Mouse (Mus musculus): ENCODE results near the gene Rtcb. TPM values are rescaled to one million over a fixed set of nuclear protein-coding genes. Genes with fewer than 3 reads are reported as not detected.

Gene Rtcb
- 183 and 187 TPM in 2 replicates for polyA plus RNA-seq (2015; fragmentation: Nextera tagmentation; extraction: Ambion mirVana)

- Histone ChIP-seq H3K4me3 (peak within 1 kb of the TSS; percentile 87), H3K9ac (peak within 1 kb of the TSS; percentile 82), H3K4me2 (peak within 1 kb of the TSS; percentile 69), H3K9me3 (no peaks in the 10 kb centered on the region), H3K4me1 (peaks cover 4% of the 10 kb centered on the region; the same call in 1 of the 2 replicates), H3K27me3 (no peaks in the 10 kb centered on the region), H3K27ac (peak within 1 kb of the TSS; percentile 82), H3K36me3 (peaks cover 26% of the 10 kb centered on the region)
- WGBS: under 1% methylated on average over 38 of the region's 38 CpGs
- peak; percentile 84 for ATAC-seq (ENCODE audit: insufficient number of reproducible peaks, low FRiP score, low TSS enrichment, low read depth)
These were observed at the start of gene Rtcb for GRCm38 (mm10) chr10:85957464-85957950. Gene Rtcb, minus strand, starts transcription at chr10:85957823.

DNA sequence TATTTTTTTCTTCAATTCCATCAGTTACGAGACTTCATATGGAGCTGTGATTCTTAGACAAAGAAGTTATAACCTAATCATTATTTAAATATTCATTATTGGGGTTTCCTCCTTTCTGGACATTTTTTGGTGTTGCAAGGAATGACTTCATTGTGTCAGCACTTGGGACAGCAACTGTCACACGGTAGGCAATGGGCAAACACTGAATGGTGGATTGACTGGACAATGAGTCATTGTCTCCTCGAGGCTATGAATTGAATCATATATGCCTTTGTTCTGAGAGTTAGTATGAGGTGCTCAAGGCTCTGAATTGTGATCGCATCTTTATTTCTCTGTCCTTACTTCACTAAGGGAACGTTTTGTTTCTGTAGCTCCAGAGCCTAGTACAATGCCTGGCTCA, 48.8 kb upstream of the Rtcb start:
- no peak overlapping the region for H3K9ac ChIP-seq
- no peaks in the 10 kb centered on the region for H3K36me3 ChIP-seq
- no peaks in the 10 kb centered on the region for H3K4me1 ChIP-seq
- H3K4me2 ChIP-seq: no peak overlapping the region
- H3K9me3 ChIP-seq: no peaks in the 10 kb centered on the region
- 78% methylated on average over 5 of the region's 5 CpGs for WGBS
- no peak overlapping the region for H3K27ac ChIP-seq
- no peak for ATAC-seq (ENCODE audit: insufficient number of reproducible peaks, low FRiP score, low TSS enrichment, low read depth)
- H3K4me3 ChIP-seq: no peak overlapping the region
- no peaks in the 10 kb centered on the region for H3K27me3 ChIP-seq

DNA sequence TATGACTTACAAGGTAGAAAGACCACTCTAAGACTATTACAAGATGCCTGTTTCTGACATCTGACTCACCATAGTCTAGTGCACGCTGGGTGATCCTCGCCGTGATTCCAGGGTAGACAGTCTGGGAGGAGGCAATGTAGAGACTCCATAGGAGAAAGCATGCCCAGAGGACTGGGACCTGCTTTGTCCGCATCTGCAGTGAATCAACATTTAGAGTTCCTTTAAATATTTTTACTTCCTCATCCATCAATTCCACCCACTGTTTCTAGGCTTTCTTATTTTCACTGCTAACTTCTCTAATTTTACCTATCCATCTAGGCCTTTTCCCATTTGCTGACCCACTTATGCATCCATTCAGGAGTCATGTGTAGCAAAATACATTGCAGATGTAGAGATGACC, 42.8 kb upstream of the Rtcb start:
- Histone ChIP-seq H3K36me3 (no peaks in the 10 kb centered on the region), H3K4me3 (no peak overlapping the region), H3K4me2 (no peak overlapping the region), H3K27ac (no peak overlapping the region), H3K9me3 (no peaks in the 10 kb centered on the region), H3K27me3 (no peaks in the 10 kb centered on the region), H3K9ac (no peak overlapping the region), H3K4me1 (no peaks in the 10 kb centered on the region)
- WGBS: 92% methylated on average over 4 of the region's 4 CpGs
- no peak for ATAC-seq (ENCODE audit: insufficient number of reproducible peaks, low FRiP score, low TSS enrichment, low read depth)

DNA sequence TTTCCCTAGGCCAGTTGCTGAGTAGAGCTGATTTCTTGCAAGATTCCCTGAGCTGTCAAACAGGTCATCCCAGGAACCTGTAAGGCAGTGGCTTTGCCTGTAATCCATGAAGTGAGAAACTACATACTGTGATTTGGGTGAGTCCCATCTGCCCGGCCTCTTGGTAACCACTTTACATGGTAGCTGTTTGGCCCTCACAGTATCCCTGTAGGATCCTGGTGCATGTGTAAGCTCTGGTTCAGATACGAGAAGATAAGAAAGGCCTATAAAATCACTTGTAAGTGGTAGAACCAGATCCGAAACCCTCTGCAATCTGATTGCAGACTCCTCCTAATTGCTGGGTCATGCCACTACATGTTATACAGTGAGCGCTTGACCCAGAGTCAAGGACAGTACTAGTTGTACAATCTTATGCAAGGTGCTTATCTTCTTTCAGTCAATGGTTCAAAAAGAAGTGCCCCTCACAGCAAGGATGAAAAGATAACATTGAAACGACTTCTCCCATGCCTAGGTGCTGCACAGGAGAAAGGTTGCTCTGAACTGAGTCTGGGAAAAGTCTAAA, 37.0 kb upstream of the Rtcb start:
- ATAC-seq (ENCODE audit: insufficient number of reproducible peaks, low FRiP score, low TSS enrichment, low read depth): no peak
- H3K27me3 ChIP-seq: no peaks in the 10 kb centered on the region
- no peak overlapping the region for H3K4me2 ChIP-seq
- H3K4me1 ChIP-seq: no peaks in the 10 kb centered on the region
- no peak overlapping the region for H3K9ac ChIP-seq
- no peaks in the 10 kb centered on the region for H3K9me3 ChIP-seq
- 60% methylated on average over 5 of the region's 5 CpGs for WGBS
- H3K27ac ChIP-seq: no peak overlapping the region
- H3K36me3 ChIP-seq: no peaks in the 10 kb centered on the region
- no peak overlapping the region for H3K4me3 ChIP-seq

GRCm38 (mm10) chr10:85993836-85994235, 36.2 kb upstream of the Rtcb start:
- Histone ChIP-seq H3K4me2 (no peak overlapping the region), H3K27ac (no peak overlapping the region), H3K9ac (no peak overlapping the region), H3K4me3 (no peak overlapping the region), H3K36me3 (no peaks in the 10 kb centered on the region), H3K27me3 (no peaks in the 10 kb centered on the region), H3K4me1 (no peaks in the 10 kb centered on the region), H3K9me3 (no peaks in the 10 kb centered on the region)
- no peak for ATAC-seq (ENCODE audit: insufficient number of reproducible peaks, low FRiP score, low TSS enrichment, low read depth)
- WGBS: 72% methylated on average over 9 of the region's 9 CpGs

DNA sequence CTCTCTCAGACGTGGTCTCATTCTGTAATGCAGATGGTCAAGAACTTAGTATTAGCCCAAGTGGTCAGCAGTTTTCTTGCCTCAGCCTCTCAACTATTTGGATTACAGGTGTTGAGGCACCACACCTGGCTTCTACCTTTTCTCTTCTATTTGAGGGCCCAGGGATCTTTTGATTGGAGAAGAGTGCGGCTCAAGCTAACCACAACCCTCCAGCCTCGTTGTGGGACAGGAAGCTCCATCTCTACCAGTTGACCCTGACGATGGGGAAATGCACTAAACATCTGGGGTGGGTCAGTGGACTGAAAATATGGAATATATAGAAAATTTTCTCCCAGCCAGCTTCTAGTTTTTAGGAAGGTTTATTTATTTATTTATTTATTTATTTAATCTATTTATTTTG, 34.8 kb upstream of the Rtcb start:
- no peak for ATAC-seq (ENCODE audit: insufficient number of reproducible peaks, low FRiP score, low TSS enrichment, low read depth)
- Histone ChIP-seq H3K4me1 (no peaks in the 10 kb centered on the region), H3K27ac (no peak overlapping the region), H3K36me3 (no peaks in the 10 kb centered on the region), H3K27me3 (no peaks in the 10 kb centered on the region), H3K9me3 (no peaks in the 10 kb centered on the region), H3K4me2 (no peak overlapping the region), H3K4me3 (no peak overlapping the region), H3K9ac (no peak overlapping the region)
- 85% methylated on average over 4 of the region's 4 CpGs for WGBS

GRCm38 (mm10) chr10:85989412-85990115, 31.9 kb upstream of the Rtcb start:
- H3K27me3 ChIP-seq: no peaks in the 10 kb centered on the region
- no peak overlapping the region for H3K4me2 ChIP-seq
- no peaks in the 10 kb centered on the region for H3K4me1 ChIP-seq
- no peak overlapping the region for H3K9ac ChIP-seq
- WGBS: 60% methylated on average over 6 of the region's 6 CpGs
- H3K9me3 ChIP-seq: no peaks in the 10 kb centered on the region
- no peak overlapping the region for H3K27ac ChIP-seq
- no peaks in the 10 kb centered on the region for H3K36me3 ChIP-seq
- no peak overlapping the region for H3K4me3 ChIP-seq
- no peak for ATAC-seq (ENCODE audit: insufficient number of reproducible peaks, low FRiP score, low TSS enrichment, low read depth)

DNA sequence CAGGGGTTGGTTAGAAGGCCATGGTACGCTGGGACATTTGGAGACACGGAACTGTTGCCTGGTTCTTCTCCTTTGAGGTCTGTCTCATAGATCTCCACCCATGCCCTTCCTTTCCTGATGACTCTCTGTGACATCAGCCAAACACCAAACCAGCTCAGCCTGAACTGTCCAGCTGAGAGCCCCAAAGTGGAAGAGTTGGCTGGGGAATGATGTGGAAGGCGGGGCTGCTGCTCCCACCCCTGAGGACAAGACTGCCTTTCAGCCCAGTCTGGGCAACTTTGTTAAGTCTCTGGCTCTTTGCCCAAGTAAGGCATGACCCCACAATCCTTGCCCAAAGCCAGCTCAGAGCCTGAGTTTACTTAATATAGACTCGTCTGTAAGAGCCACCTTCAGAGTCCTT, 15.3 kb upstream of the Rtcb start:
- H3K4me2 ChIP-seq: no peak overlapping the region
- 70% methylated on average over 4 of the region's 4 CpGs for WGBS
- no peaks in the 10 kb centered on the region for H3K36me3 ChIP-seq
- H3K9ac ChIP-seq: no peak overlapping the region
- H3K4me1 ChIP-seq: no peaks in the 10 kb centered on the region
- H3K4me3 ChIP-seq: no peak overlapping the region
- no peaks in the 10 kb centered on the region for H3K27me3 ChIP-seq
- peak overlapping the region; percentile 72 for H3K27ac ChIP-seq
- no peaks in the 10 kb centered on the region for H3K9me3 ChIP-seq
- peak; percentile 76; the same call in 1 of the 2 replicates for ATAC-seq (ENCODE audit: insufficient number of reproducible peaks, low FRiP score, low TSS enrichment, low read depth)

GRCm38 (mm10) chr10:85971826-85972225, 14.2 kb upstream of the Rtcb start:
- Histone ChIP-seq H3K4me3 (no peak overlapping the region), H3K36me3 (no peaks in the 10 kb centered on the region), H3K4me2 (no peak overlapping the region), H3K27me3 (no peaks in the 10 kb centered on the region), H3K9me3 (no peaks in the 10 kb centered on the region), H3K27ac (no peak overlapping the region), H3K9ac (no peak overlapping the region), H3K4me1 (no peaks in the 10 kb centered on the region)
- ATAC-seq (ENCODE audit: insufficient number of reproducible peaks, low FRiP score, low TSS enrichment, low read depth): no peak
- 81% methylated on average over 9 of the region's 9 CpGs for WGBS

GRCm38 (mm10) chr10:85969894-85970620, 12.4 kb upstream of the Rtcb start:
- Histone ChIP-seq H3K27me3 (0 out of 2 replicates have a peak, but pooled peaks cover 4% of the 10 kb centered on the region), H3K9ac (no peak overlapping the region), H3K4me2 (no peak overlapping the region), H3K27ac (no peak overlapping the region), H3K36me3 (no peaks in the 10 kb centered on the region), H3K4me1 (no peaks in the 10 kb centered on the region), H3K4me3 (no peak overlapping the region), H3K9me3 (no peaks in the 10 kb centered on the region)
- no peak for ATAC-seq (ENCODE audit: insufficient number of reproducible peaks, low FRiP score, low TSS enrichment, low read depth)
- 30% methylated on average over 8 of the region's 8 CpGs for WGBS

DNA sequence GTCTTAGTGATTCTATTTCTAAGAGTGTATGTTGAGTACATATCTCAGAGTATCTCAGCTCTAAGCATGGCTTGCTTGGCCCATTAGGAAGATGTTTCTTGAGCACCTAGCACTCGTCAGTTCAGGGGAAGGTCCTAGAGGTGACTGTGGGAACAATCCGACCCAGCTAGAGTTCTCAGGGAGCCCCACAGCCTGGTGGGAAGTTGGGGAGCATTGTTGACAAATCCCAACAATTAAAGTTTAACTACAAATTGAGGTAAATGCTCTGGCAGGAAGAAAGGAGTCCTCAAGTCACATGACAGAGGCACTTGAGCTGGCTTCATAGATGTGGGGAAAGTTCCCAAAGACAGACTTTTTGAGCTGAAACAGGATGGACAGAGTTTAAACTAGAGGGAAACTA, 11.1 kb upstream of the Rtcb start:
- no peaks in the 10 kb centered on the region for H3K9me3 ChIP-seq
- 0 out of 2 replicates have a peak, but pooled peaks cover 4% of the 10 kb centered on the region for H3K27me3 ChIP-seq
- no peak overlapping the region for H3K4me2 ChIP-seq
- H3K4me3 ChIP-seq: no peak overlapping the region
- no peak overlapping the region for H3K27ac ChIP-seq
- H3K9ac ChIP-seq: no peak overlapping the region
- 53% methylated on average over 2 of the region's 2 CpGs for WGBS
- H3K4me1 ChIP-seq: no peaks in the 10 kb centered on the region
- H3K36me3 ChIP-seq: no peaks in the 10 kb centered on the region
- ATAC-seq (ENCODE audit: insufficient number of reproducible peaks, low FRiP score, low TSS enrichment, low read depth): no peak

- 13% methylated on average over 7 of the region's 7 CpGs for WGBS
- ATAC-seq (ENCODE audit: insufficient number of reproducible peaks, low FRiP score, low TSS enrichment, low read depth): no peak
- no peak overlapping the region for H3K9ac ChIP-seq
These were observed 10.6 kb upstream of the Rtcb start for GRCm38 (mm10) chr10:85968157-85968634.

More at GRCm38 (mm10) chr10:85968157-85968634, 10.6 kb upstream of the Rtcb start:
- H3K4me2 ChIP-seq: no peak overlapping the region
- H3K9me3 ChIP-seq: no peaks in the 10 kb centered on the region
- H3K27me3 ChIP-seq: 0 out of 2 replicates have a peak, but pooled peaks cover 4% of the 10 kb centered on the region
- H3K27ac ChIP-seq: no peak overlapping the region
- H3K36me3 ChIP-seq: no peaks in the 10 kb centered on the region
- no peak overlapping the region for H3K4me3 ChIP-seq
- H3K4me1 ChIP-seq: no peaks in the 10 kb centered on the region

Measured in limb, embryonic 15.5 days (tissue).